Mouse (Mus musculus) Patski (cell line): ENCODE results near the gene Efna4. TPM values are rescaled to one million over a fixed set of nuclear protein-coding genes. Genes with fewer than 3 reads are reported as not detected.

Experiments
- ATAC-seq: fragments of 100-300 bp; one replicate; pipeline ENCODE4 v1.8.0; 2021
- CTCF ChIA-PET: fragments of 350-600 bp; sonication (Branson Sonifier 250); formaldehyde crosslinking; loops from one replicate; lab custom pipeline; 2022; ENCODE audit warnings: inconsistent platforms; lab: Charles Lee
- POLR2A ChIA-PET: fragments of 350-600 bp; sonication (Branson Sonifier 250); formaldehyde crosslinking; loops from one replicate; lab custom pipeline; 2022; ENCODE audit warnings: antibody characterized with exemption, inconsistent platforms; lab: Charles Lee
- DNase-seq: peaks from one replicate; pipeline ENCODE4 v3.0.0-alpha.2; 2011; ENCODE audit warnings: low read depth, low spot score
- H3K27me3 ChIP-seq: fragments of 371-371 bp; one replicate; pipeline ENCODE4 v1.5.1; 2021
- CTCF ChIP-seq: fragments of 100-300 bp; IDR thresholded peaks from one replicate; pipeline ENCODE4 v1.5.1; 2021
- in situ Hi-C: fragments of 300-500 bp; cut with MboI; formaldehyde crosslinking; loops from 3 replicates; pipeline ENCODE4 v1.11.1; 2018; ENCODE audit warnings: low pct_unique_long_range_greater_than_20kb, mixed read lengths
- polyA plus RNA-seq: library from polyadenylated mRNA; unstranded; gene quantifications from one replicate; pipeline ENCODE4 v1.2.3, GENCODE M21; 2021

Efna4 gene
- polyA plus RNA-seq, 1 experiment from 2014 or later, result 48.7 TPM

- in situ Hi-C loops, result no loop called here
- DNase-seq, result no peak
- no peak for TF ChIP-seq CTCF
- H3K27me3 ChIP-seq, result peaks cover 16% of the 10 kb centered on the region
- ATAC-seq, result peak; percentile 46
- ChIA-PET CTCF (interaction anchor here (1.9 to 2.1 kb wide), 2 partner anchors 14 to 17 kb away, joined by 7 to 15 read pairs; no protein-coding TSS in a partner anchor), POLR2A (interaction anchor here (0.6 to 3.1 kb wide), 5 partner anchors 14 to 163 kb away, joined by 3 to 33 read pairs (median 4); partner anchors contain the start of gene Efna4)
Observed at GRCm38 (mm10) chr3:89322514-89323165, 15.2 kb downstream of the Efna4 start, which contains the start of gene Efna3. Efna3 (minus strand) TSS chr3:89322965.

- ATAC-seq (no peak), DNase-seq (no peak)
- in situ Hi-C loops, result no loop called here
- POLR2A ChIA-PET, result interaction anchor here (0.6 to 3.1 kb wide), 4 partner anchors 15 to 164 kb away, joined by 3 to 33 read pairs (median 4); partner anchors contain the start of gene Efna4
- CTCF ChIA-PET, result interaction anchor here (1.4 to 2.1 kb wide), 3 partner anchors 14 to 17 kb away, joined by 3 to 15 read pairs (median 7); no protein-coding TSS in a partner anchor
- no peak for TF ChIP-seq CTCF
- H3K27me3 ChIP-seq, result peaks cover 16% of the 10 kb centered on the region
Observed at GRCm38 (mm10) chr3:89322131-89322500, 15.7 kb downstream of the Efna4 start.

- no peak for TF ChIP-seq CTCF
- H3K27me3 ChIP-seq, result peaks cover 16% of the 10 kb centered on the region
- in situ Hi-C loops, result no loop called here
- CTCF ChIA-PET, result interaction anchor here (1.1 to 2.1 kb wide), 6 partner anchors 13 to 135 kb away, joined by 3 to 15 read pairs (median 3); no protein-coding TSS in a partner anchor
- peak; percentile 14 for ATAC-seq
- POLR2A ChIA-PET, result interaction anchor here (0.6 to 3.1 kb wide), 8 partner anchors 15 to 166 kb away, joined by 3 to 33 read pairs (median 4); partner anchors contain the start of gene Efna4
- DNase-seq, result no peak
Observed at GRCm38 (mm10) chr3:89321183-89322130, 16.4 kb downstream of the Efna4 start.

GRCm38 (mm10) chr3:89320581-89321182 lies 17.1 kb downstream of the Efna4 start:
- ATAC-seq (no peak), DNase-seq (no peak)
- no peak for TF ChIP-seq CTCF
- in situ Hi-C loops, result no loop called here
- POLR2A ChIA-PET, result interaction anchor here (0.6 to 3.1 kb wide), 7 partner anchors 16 to 166 kb away, joined by 3 to 33 read pairs (median 5); partner anchors contain the start of gene Efna4
- CTCF ChIA-PET, result interaction anchor here (1.1 to 1.4 kb wide), 4 partner anchors 13 to 136 kb away, joined by 3 read pairs; no protein-coding TSS in a partner anchor
- H3K27me3 ChIP-seq, result peaks cover 12% of the 10 kb centered on the region

- DNase-seq, result no peak
- TF ChIP-seq CTCF, result no peak
Observed at GRCm38 (mm10) chr3:89319591-89320350, 18.1 kb downstream of the Efna4 start.

GRCm38 (mm10) chr3:89318971-89319590 lies 18.7 kb downstream of the Efna4 start:
- TF ChIP-seq CTCF, result no peak
- ATAC-seq (no peak), DNase-seq (no peak)
- peaks cover 6% of the 10 kb centered on the region for H3K27me3 ChIP-seq
- in situ Hi-C loops, result loop anchor here (5.0 kb wide), 1 partner anchor 33 kb away; no protein-coding TSS in a partner anchor
- ChIA-PET POLR2A (interaction anchor here (0.6 to 2.2 kb wide), 5 partner anchors 21 to 170 kb away, joined by 3 to 10 read pairs (median 4); partner anchors contain the start of gene Adam15), CTCF (interaction anchor here (0.8 to 4.2 kb wide), 5 partner anchors 16 to 93 kb away, joined by 3 to 22 read pairs (median 17); partner anchors contain the start of gene Flad1)

More at GRCm38 (mm10) chr3:89319591-89320350, 18.1 kb downstream of the Efna4 start:
- in situ Hi-C loops, result loop anchor here (5.0 kb wide), 1 partner anchor 33 kb away; no protein-coding TSS in a partner anchor
- ChIA-PET POLR2A (interaction anchor here (0.8 to 1.2 kb wide), 3 partner anchors 30 to 169 kb away, joined by 3 to 4 read pairs (median 4); partner anchors contain the start of gene Adam15), CTCF (interaction anchor here (3.7 kb wide), 1 partner anchor 19 kb away, joined by 20 read pairs; no protein-coding TSS in a partner anchor)
- H3K27me3 ChIP-seq, result peaks cover 6% of the 10 kb centered on the region
- ATAC-seq, result no peak

- no peak for ATAC-seq
- CTCF ChIA-PET, result interaction anchor here (0.8 to 4.2 kb wide), 6 partner anchors 12 to 94 kb away, joined by 3 to 22 read pairs (median 12); partner anchors contain the start of gene Flad1
- POLR2A ChIA-PET, result interaction anchor here (0.9 to 2.2 kb wide), 2 partner anchors 22 to 31 kb away, joined by 4 to 10 read pairs; partner anchors contain the start of gene Adam15
- no peak for DNase-seq
- H3K27me3 ChIP-seq, result peaks cover 6% of the 10 kb centered on the region
- in situ Hi-C loops, result loop anchor here (5.0 kb wide), 1 partner anchor 34 kb away; no protein-coding TSS in a partner anchor
- TF ChIP-seq CTCF, result no peak
Observed at GRCm38 (mm10) chr3:89318316-89318715, 19.5 kb downstream of the Efna4 start.

GRCm38 (mm10) chr3:89317246-89317645 lies 20.6 kb downstream of the Efna4 start:
- in situ Hi-C loops, result loop anchor here (5.0 kb wide), 1 partner anchor 35 kb away; no protein-coding TSS in a partner anchor
- CTCF ChIA-PET, result interaction anchor here (0.6 to 4.2 kb wide), 19 partner anchors 9 to 400 kb away, joined by 3 to 22 read pairs (median 4); partner anchors contain the start of genes Krtcap2 and Trim46
- TF ChIP-seq CTCF, result no peak
- H3K27me3 ChIP-seq, result peaks cover 6% of the 10 kb centered on the region
- ATAC-seq (no peak), DNase-seq (no peak)
- POLR2A ChIA-PET, result interaction anchor here (0.6 to 2.2 kb wide), 6 partner anchors 10 to 102 kb away, joined by 3 to 10 read pairs (median 3); no protein-coding TSS in a partner anchor
